Mouse (Mus musculus): ENCODE data around the gene Lrpprc. TPM values are rescaled to one million over a fixed set of nuclear protein-coding genes. Genes with fewer than 3 reads are reported as not detected.

The Lrpprc gene
- polyA plus RNA-seq, 1 experiment from 2014 or later, result 68.2 TPM

DNA sequence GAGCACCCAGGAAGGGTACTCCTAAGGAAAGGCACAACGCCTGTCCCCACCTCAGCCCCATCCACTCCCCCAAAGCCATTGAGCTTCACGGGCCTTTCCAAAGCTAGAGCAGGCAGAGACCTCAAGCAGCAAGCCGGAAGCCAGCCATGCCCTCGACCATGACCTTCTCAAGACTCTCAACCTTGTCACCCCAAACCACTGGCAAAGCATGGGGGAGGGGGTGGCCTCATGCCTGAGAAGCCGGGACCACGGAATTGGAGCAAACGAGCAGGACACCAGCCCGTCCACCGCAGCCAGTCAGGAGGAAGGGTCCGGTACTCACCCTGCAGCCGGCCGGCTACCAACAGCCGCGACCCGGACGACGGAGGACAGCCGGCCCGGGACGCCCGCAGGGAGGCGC, 546 bp downstream of the Lrpprc start:
- Histone ChIP-seq H3K9ac (peak overlapping the region; percentile 87), H3K4me3 (peak overlapping the region; percentile 96), H3K27ac (peak overlapping the region; percentile 87), H3K9me3 (replicated peaks) (no peaks in the 10 kb centered on the region), H3K27me3 (replicated peaks) (no peaks in the 10 kb centered on the region), H3K4me2 (peak overlapping the region; percentile 74), H3K36me3 (peaks cover 45% of the 10 kb centered on the region), H3K4me1 (peaks cover 55% of the 10 kb centered on the region)
- ATAC-seq, result peak; percentile 3
- 0% methylated on average over 22 of the region's 22 CpGs for WGBS (ENCODE audit: insufficient replicate concordance)

DNA sequence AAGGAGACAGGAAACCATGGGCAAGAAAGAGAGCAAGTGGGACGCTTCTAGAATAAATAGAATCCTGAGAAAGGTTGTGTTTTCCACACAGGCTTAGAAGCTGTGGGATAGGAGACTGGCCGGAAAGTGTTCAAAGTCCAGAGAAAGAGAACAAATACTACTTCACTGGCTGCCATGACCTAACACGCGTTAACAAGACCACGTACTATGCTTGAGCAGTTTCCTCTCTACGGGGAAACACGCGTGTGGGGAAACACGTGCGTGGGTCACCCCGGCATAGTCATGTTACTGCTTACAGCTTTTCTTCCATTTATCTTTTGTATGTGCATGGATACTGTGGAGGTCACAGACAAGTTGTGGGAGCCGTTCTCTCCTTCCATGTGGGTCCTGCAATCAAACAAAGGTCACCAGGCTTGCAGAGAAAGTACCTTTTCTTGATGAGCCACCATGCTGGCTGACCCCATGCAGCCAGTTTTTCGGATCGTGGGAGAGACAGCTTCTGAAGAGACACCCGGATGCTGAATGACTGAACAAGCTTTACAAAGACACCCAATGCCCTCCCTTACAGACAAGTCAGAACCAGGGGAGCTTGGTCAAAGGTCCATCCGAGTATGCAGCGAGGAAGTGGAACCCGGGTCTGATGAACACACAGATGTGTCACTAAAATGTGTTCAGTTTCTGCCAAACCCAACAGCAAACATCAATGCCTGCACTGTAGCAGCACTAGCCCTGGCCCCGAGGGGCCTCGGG, 2.0 kb downstream of the Lrpprc start:
- H3K4me2 ChIP-seq, result peak overlapping the region; percentile 74
- peak overlapping the region; percentile 87 for H3K9ac ChIP-seq
- H3K36me3 ChIP-seq, result peaks cover 60% of the 10 kb centered on the region
- peak overlapping the region; percentile 57 for H3K27ac ChIP-seq
- H3K4me1 ChIP-seq, result peaks cover 58% of the 10 kb centered on the region
- 81% methylated on average over 20 of the region's 20 CpGs for WGBS (ENCODE audit: insufficient replicate concordance)
- no peaks in the 10 kb centered on the region for H3K9me3 ChIP-seq (replicated peaks)
- ATAC-seq, result no peak
- H3K4me3 ChIP-seq, result peak overlapping the region; percentile 96
- no peaks in the 10 kb centered on the region for H3K27me3 ChIP-seq (replicated peaks)

GRCm38 (mm10) chr17:84787477-84787876, 3.1 kb downstream of the Lrpprc start:
- Histone ChIP-seq H3K9me3 (replicated peaks) (no peaks in the 10 kb centered on the region), H3K9ac (no peak overlapping the region), H3K36me3 (peaks cover 63% of the 10 kb centered on the region), H3K27ac (0 out of 2 replicates have a peak overlapping the region, but pooled peaks have one; percentile 41), H3K27me3 (replicated peaks) (no peaks in the 10 kb centered on the region), H3K4me1 (peaks cover 53% of the 10 kb centered on the region), H3K4me3 (no peak overlapping the region), H3K4me2 (0 out of 2 replicates have a peak overlapping the region, but pooled peaks have one; percentile 74)
- ATAC-seq, result no peak
- WGBS (ENCODE audit: insufficient replicate concordance), result 80% methylated on average over 11 of the region's 11 CpGs

GRCm38 (mm10) chr17:84786911-84787310, 3.7 kb downstream of the Lrpprc start:
- no peak for ATAC-seq
- no peak overlapping the region for H3K4me2 ChIP-seq
- no peak overlapping the region; the same call in 1 of the 2 replicates for H3K27ac ChIP-seq
- 77% methylated on average over 8 of the region's 8 CpGs for WGBS (ENCODE audit: insufficient replicate concordance)
- H3K9ac ChIP-seq, result no peak overlapping the region
- peaks cover 66% of the 10 kb centered on the region for H3K36me3 ChIP-seq
- H3K4me1 ChIP-seq, result peaks cover 49% of the 10 kb centered on the region
- H3K9me3 ChIP-seq (replicated peaks), result no peaks in the 10 kb centered on the region
- H3K4me3 ChIP-seq, result no peak overlapping the region
- no peaks in the 10 kb centered on the region for H3K27me3 ChIP-seq (replicated peaks)

DNA sequence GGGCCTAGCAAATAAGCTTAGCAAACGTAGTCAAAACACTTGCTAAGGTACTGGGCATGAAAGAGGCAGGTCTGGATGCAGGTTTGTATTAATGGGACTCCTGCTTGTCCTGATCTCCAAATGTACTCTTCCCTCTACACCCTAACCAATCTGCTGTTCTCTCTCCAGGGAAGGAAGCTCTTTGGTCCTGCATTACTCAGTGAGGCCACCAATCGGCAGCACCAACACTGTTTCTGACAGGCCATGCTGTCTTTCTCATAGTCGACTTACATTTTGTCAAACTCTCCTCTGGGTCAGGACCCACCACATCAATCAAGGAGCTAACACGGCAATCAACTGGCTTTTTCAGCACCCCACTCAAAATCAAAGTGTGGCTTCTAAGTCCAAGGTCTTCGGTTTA, 5.4 kb downstream of the Lrpprc start:
- no peak for ATAC-seq
- Histone ChIP-seq H3K4me2 (no peak overlapping the region), H3K27ac (no peak overlapping the region), H3K4me1 (peaks cover 47% of the 10 kb centered on the region), H3K27me3 (replicated peaks) (no peaks in the 10 kb centered on the region), H3K9me3 (replicated peaks) (no peaks in the 10 kb centered on the region), H3K9ac (no peak overlapping the region), H3K4me3 (no peak overlapping the region), H3K36me3 (peaks cover 82% of the 10 kb centered on the region)
- whole genome bisulfite sequencing (ENCODE audit: insufficient replicate concordance), result 74% methylated on average over 5 of the region's 5 CpGs

GRCm38 (mm10) chr17:84783491-84783890, 7.1 kb downstream of the Lrpprc start:
- no peak for ATAC-seq
- H3K4me1 ChIP-seq, result peaks cover 51% of the 10 kb centered on the region
- H3K27me3 ChIP-seq (replicated peaks), result no peaks in the 10 kb centered on the region
- no peak overlapping the region for H3K9ac ChIP-seq
- peaks cover 83% of the 10 kb centered on the region for H3K36me3 ChIP-seq
- H3K27ac ChIP-seq, result no peak overlapping the region
- no peak overlapping the region for H3K4me2 ChIP-seq
- 79% methylated on average over 5 of the region's 5 CpGs for WGBS (ENCODE audit: insufficient replicate concordance)
- H3K4me3 ChIP-seq, result no peak overlapping the region
- H3K9me3 ChIP-seq (replicated peaks), result no peaks in the 10 kb centered on the region

GRCm38 (mm10) chr17:84780321-84780720, 10.3 kb downstream of the Lrpprc start:
- 90% methylated on average over 6 of the region's 6 CpGs for WGBS (ENCODE audit: insufficient replicate concordance)
- Histone ChIP-seq H3K36me3 (peaks cover 62% of the 10 kb centered on the region), H3K4me1 (peaks cover 59% of the 10 kb centered on the region), H3K9me3 (replicated peaks) (no peaks in the 10 kb centered on the region), H3K27me3 (replicated peaks) (no peaks in the 10 kb centered on the region), H3K27ac (peak overlapping the region; percentile 80), H3K4me3 (no peak overlapping the region), H3K9ac (no peak overlapping the region), H3K4me2 (no peak overlapping the region)
- ATAC-seq, result no peak

- Histone ChIP-seq H3K9ac (peak overlapping the region; percentile 39), H3K36me3 (peaks cover 61% of the 10 kb centered on the region), H3K4me2 (peak overlapping the region; percentile 33), H3K27ac (peak overlapping the region; percentile 80), H3K4me3 (no peak overlapping the region), H3K27me3 (replicated peaks) (no peaks in the 10 kb centered on the region), H3K4me1 (peaks cover 58% of the 10 kb centered on the region), H3K9me3 (replicated peaks) (no peaks in the 10 kb centered on the region)
- WGBS (ENCODE audit: insufficient replicate concordance), result 42% methylated on average over 7 of the region's 7 CpGs
- no peak for ATAC-seq
Observed at GRCm38 (mm10) chr17:84778477-84778978, 12.1 kb downstream of the Lrpprc start.

GRCm38 (mm10) chr17:84776362-84777000, 14.1 kb downstream of the Lrpprc start:
- WGBS (ENCODE audit: insufficient replicate concordance), result 33% methylated on average over 16 of the region's 16 CpGs
- H3K4me3 ChIP-seq, result peak overlapping the region; percentile 48
- peak overlapping the region; percentile 99 for H3K27ac ChIP-seq
- H3K9me3 ChIP-seq (replicated peaks), result no peaks in the 10 kb centered on the region
- peaks cover 56% of the 10 kb centered on the region for H3K4me1 ChIP-seq
- H3K9ac ChIP-seq, result peak overlapping the region; percentile 66
- H3K27me3 ChIP-seq (replicated peaks), result no peaks in the 10 kb centered on the region
- H3K4me2 ChIP-seq, result peak overlapping the region; percentile 74
- peaks cover 61% of the 10 kb centered on the region for H3K36me3 ChIP-seq
- peak; percentile 99 for ATAC-seq

DNA sequence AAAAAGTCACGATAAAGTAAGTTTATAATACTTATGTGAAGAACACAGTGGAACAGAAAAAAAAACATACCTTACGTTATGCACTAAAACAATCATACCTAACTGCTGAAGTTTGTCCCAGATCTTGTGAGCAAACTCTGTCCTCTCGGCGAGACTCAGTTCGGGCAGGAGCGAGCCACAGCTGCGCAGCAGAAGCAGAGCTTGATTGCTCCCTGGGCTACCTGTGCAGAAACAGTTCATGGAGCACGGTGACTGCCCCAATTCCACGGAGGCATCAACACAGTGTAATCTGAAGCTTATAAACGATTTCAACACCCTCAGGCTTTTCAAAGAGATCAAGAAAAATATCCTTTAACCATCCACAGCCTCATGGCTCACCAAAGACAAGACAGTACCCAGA, 15.3 kb downstream of the Lrpprc start:
- H3K36me3 ChIP-seq, result peaks cover 60% of the 10 kb centered on the region
- no peak for ATAC-seq
- H3K9me3 ChIP-seq (replicated peaks), result no peaks in the 10 kb centered on the region
- no peak overlapping the region for H3K4me3 ChIP-seq
- H3K27me3 ChIP-seq (replicated peaks), result no peaks in the 10 kb centered on the region
- peaks cover 53% of the 10 kb centered on the region for H3K4me1 ChIP-seq
- WGBS (ENCODE audit: insufficient replicate concordance), result 90% methylated on average over 10 of the region's 10 CpGs
- H3K27ac ChIP-seq, result peak overlapping the region; percentile 99
- 0 out of 2 replicates have a peak overlapping the region, but pooled peaks have one; percentile 4 for H3K4me2 ChIP-seq
- H3K9ac ChIP-seq, result no peak overlapping the region

DNA sequence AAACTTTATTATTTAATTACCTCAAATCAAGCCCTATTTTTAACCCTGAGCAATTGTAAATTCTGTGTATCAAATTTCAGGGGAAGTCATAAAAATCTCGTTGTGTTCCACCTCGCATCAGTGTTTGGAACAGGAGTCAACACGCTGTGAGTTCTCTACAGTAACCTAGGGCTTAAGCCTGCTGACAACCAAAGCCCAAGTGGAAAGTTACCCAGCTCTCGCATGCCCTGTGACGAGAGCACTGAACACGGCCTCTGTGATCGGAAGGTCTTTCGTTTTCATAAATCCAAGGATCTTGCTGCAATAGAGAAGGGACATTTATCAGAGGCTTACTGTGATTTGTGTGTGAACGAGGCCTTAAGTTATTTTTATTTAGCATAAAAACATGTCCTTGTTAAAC, 18.7 kb downstream of the Lrpprc start:
- Histone ChIP-seq H3K4me2 (no peak overlapping the region), H3K9ac (no peak overlapping the region), H3K27me3 (replicated peaks) (no peaks in the 10 kb centered on the region), H3K9me3 (replicated peaks) (no peaks in the 10 kb centered on the region), H3K27ac (no peak overlapping the region), H3K4me3 (no peak overlapping the region), H3K4me1 (peaks cover 20% of the 10 kb centered on the region), H3K36me3 (peaks cover 89% of the 10 kb centered on the region)
- ATAC-seq, result no peak
- WGBS (ENCODE audit: insufficient replicate concordance), result 88% methylated on average over 9 of the region's 9 CpGs

DNA sequence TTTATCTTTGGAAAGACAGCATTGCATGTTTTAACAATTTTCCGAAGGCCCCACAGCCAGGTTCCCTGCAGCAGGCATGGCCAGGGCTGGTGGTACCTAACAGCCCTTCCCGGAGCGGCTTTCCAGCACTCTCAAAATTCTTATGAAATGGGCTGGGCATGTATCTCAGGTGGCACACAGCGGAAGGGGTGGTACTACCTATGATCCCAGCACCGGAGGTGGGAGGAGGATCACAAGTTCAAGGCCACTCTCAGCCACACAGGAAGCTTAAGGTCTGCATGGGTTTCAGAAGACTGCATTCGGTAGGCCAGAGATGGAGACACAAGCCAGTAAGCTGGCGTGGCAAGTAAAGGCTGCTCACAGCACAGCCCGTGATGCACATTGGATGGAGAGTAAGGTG, 31.6 kb downstream of the Lrpprc start:
- 90% methylated on average over 8 of the region's 8 CpGs for WGBS (ENCODE audit: insufficient replicate concordance)
- H3K4me1 ChIP-seq, result peaks cover 9% of the 10 kb centered on the region
- no peak overlapping the region for H3K9ac ChIP-seq
- H3K9me3 ChIP-seq (replicated peaks), result no peaks in the 10 kb centered on the region
- no peak overlapping the region for H3K27ac ChIP-seq
- H3K27me3 ChIP-seq (replicated peaks), result no peaks in the 10 kb centered on the region
- no peak overlapping the region for H3K4me2 ChIP-seq
- no peak for ATAC-seq
- H3K36me3 ChIP-seq, result peaks cover 80% of the 10 kb centered on the region
- H3K4me3 ChIP-seq, result no peak overlapping the region

All from liver, embryonic 12.5 days (tissue).